Mouse (Mus musculus): ENCODE measurements at regions not wholly inside any gene's neighbourhood (a gene's known extent, or its start where the extent isn't known, plus 50 kb on each side); places are given as distances from the start of the nearest gene placed in this dataset.
A peak's percentile ranks its signal among the peaks of the same experiment; 100 is the strongest.

- no peak overlapping the region for H3K27ac ChIP-seq
- H3K4me3 ChIP-seq = no peak overlapping the region
- TF ChIP-seq CTCF (conservative IDR thresholded peaks at IDR 0.05) = no peak
- DNase-seq (ENCODE audit: low spot score in 2 of 2) = peak in 1 of 2 experiments; percentile 14
Observed at GRCm38 (mm10) chr6:105143870-105144269, 533.6 kb upstream of the Cntn4 start.
